Mouse (Mus musculus): Measurements from ENCODE around the gene Bcas3. TPM values are rescaled to one million over a fixed set of nuclear protein-coding genes. Genes with fewer than 3 reads are reported as not detected.

Gene Bcas3
- polyA plus RNA-seq, 2 experiments: 22.2 to 28.2 TPM

DNA sequence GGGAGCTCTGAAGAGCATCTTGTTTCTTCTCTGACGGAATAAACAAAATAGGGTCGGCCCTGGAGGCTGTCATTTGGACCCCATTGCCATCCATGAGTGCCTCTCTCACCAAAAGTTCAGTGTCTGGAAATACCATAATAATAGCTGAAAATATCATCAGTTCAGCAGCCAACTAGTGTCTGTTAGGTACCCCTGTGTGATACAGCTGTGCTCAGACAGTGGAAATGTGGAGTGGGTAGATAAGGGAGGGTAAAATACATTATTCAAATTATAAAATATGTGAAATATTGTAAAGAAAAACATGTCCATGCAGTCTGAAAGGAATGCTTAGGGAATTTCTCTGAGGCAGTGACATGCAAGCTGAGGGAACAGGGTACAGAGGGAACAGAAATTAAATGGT lies 416.8 kb downstream of the Bcas3 start:
- TF ChIP-seq POLR2A (IDR thresholded peaks at IDR 0.05; ENCODE audit: borderline replicate concordance, extremely low read depth, insufficient read depth, insufficient read length): no peak
- Histone ChIP-seq H3K27ac (replicated peaks; ENCODE audit: low read depth, low read length) (no peak overlapping the region), H3K9ac (ENCODE audit: low read depth, low read length, severe bottlenecking) (no peak overlapping the region), H3K4me2 (replicated peaks; ENCODE audit: low read depth, low read length, severe bottlenecking) (no peak overlapping the region), H3K36me3 (ENCODE audit: control insufficient read depth, insufficient read depth, low read length) (no peaks in the 10 kb centered on the region), H3K4me3 (replicated peaks; ENCODE audit: low read length) (no peak overlapping the region), H3K27me3 (ENCODE audit: control insufficient read depth, insufficient read depth, low read length) (0 out of 2 replicates have a peak, but pooled peaks cover 4% of the 10 kb centered on the region), H3K4me1 (ENCODE audit: control insufficient read depth, insufficient read depth, low read length) (peaks cover 20% of the 10 kb centered on the region), H3K9me3 (ENCODE audit: control insufficient read depth, low read length) (no peaks in the 10 kb centered on the region)
- ATAC-seq (ENCODE audit: low FRiP score, low read depth) (no peak), DNase-seq (ENCODE audit: low spot score) (no peak)
- WGBS: 79% methylated on average over 2 of the region's 2 CpGs

GRCm38 (mm10) chr11:85773391-85773790 lies 420.4 kb downstream of the Bcas3 start:
- no peaks in the 10 kb centered on the region for H3K27me3 ChIP-seq (ENCODE audit: control insufficient read depth, insufficient read depth, low read length)
- no peak overlapping the region for H3K9ac ChIP-seq (ENCODE audit: low read depth, low read length, severe bottlenecking)
- no peaks in the 10 kb centered on the region for H3K36me3 ChIP-seq (ENCODE audit: control insufficient read depth, insufficient read depth, low read length)
- DNase-seq (ENCODE audit: low spot score) (no peak), ATAC-seq (ENCODE audit: low FRiP score, low read depth) (no peak)
- no peaks in the 10 kb centered on the region for H3K9me3 ChIP-seq (ENCODE audit: control insufficient read depth, low read length)
- H3K4me2 ChIP-seq (replicated peaks; ENCODE audit: low read depth, low read length, severe bottlenecking): no peak overlapping the region
- TF ChIP-seq POLR2A (IDR thresholded peaks at IDR 0.05; ENCODE audit: borderline replicate concordance, extremely low read depth, insufficient read depth, insufficient read length): no peak
- peaks cover 34% of the 10 kb centered on the region for H3K4me1 ChIP-seq (ENCODE audit: control insufficient read depth, insufficient read depth, low read length)
- H3K4me3 ChIP-seq (replicated peaks; ENCODE audit: low read length): no peak overlapping the region
- WGBS: 47% methylated on average over 4 of the region's 4 CpGs
- H3K27ac ChIP-seq (replicated peaks; ENCODE audit: low read depth, low read length): no peak overlapping the region

DNA sequence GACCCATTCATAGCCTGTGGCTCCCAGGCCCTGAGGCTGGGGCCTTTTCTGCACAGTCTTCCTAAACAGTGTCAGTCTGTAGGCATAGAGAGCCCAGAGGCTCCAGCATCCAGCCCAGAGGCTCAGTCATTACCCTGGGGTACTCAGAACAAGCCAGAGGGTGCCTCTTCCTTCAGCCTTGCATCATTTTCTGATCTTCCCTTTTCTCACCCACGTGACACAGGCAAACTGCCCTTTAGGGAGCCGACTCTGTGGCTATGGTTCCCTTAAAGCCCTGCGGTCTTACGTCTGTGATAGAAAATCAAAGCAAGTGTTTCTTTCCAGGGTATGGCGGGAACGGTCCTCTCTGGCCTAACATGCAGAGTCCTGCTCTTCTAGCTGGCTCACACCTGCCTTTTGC lies 421.7 kb downstream of the Bcas3 start:
- no peak for TF ChIP-seq POLR2A (IDR thresholded peaks at IDR 0.05; ENCODE audit: borderline replicate concordance, extremely low read depth, insufficient read depth, insufficient read length)
- Histone ChIP-seq H3K4me2 (replicated peaks; ENCODE audit: low read depth, low read length, severe bottlenecking) (no peak overlapping the region), H3K27ac (replicated peaks; ENCODE audit: low read depth, low read length) (no peak overlapping the region)

DNA sequence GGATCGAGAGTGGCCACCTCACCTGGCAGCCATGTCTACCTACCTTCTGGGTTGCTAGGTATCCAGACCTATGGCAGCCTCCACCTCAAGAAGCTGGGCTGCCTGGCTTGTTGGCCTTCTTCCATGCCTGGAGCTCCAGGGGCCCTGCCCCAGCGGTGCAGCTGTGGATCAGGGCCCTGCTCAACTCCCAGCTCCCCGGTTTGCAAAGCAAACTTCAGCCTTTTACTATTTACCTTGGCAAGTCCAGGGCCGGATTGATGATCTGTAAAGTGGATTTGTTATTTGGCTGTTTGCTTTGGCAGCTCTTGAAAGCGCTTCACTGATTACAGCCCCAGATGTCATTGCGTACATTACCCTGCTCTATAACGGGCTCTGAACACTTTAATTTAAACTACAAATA lies 422.5 kb downstream of the Bcas3 start:
- Histone ChIP-seq H3K36me3 (ENCODE audit: control insufficient read depth, insufficient read depth, low read length) (no peaks in the 10 kb centered on the region), H3K9ac (ENCODE audit: low read depth, low read length, severe bottlenecking) (no peak overlapping the region), H3K27me3 (ENCODE audit: control insufficient read depth, insufficient read depth, low read length) (0 out of 2 replicates have a peak, but pooled peaks cover under 1% of the 10 kb centered on the region), H3K27ac (replicated peaks; ENCODE audit: low read depth, low read length) (no peak overlapping the region), H3K4me2 (replicated peaks; ENCODE audit: low read depth, low read length, severe bottlenecking) (no peak overlapping the region), H3K4me3 (replicated peaks; ENCODE audit: low read length) (no peak overlapping the region), H3K4me1 (ENCODE audit: control insufficient read depth, insufficient read depth, low read length) (peaks cover 34% of the 10 kb centered on the region), H3K9me3 (ENCODE audit: control insufficient read depth, low read length) (no peaks in the 10 kb centered on the region)
- peak; percentile 45; the same call in 1 of the 2 replicates for ATAC-seq (ENCODE audit: low FRiP score, low read depth)
- WGBS: 18% methylated on average over 7 of the region's 7 CpGs
- TF ChIP-seq POLR2A (IDR thresholded peaks at IDR 0.05; ENCODE audit: borderline replicate concordance, extremely low read depth, insufficient read depth, insufficient read length): no peak
- peak; percentile 84 for DNase-seq (ENCODE audit: low spot score)

More for the DNA sequence above, 421.7 kb downstream of the Bcas3 start:
- Histone ChIP-seq H3K9me3 (ENCODE audit: control insufficient read depth, low read length) (no peaks in the 10 kb centered on the region), H3K27me3 (ENCODE audit: control insufficient read depth, insufficient read depth, low read length) (no peaks in the 10 kb centered on the region), H3K36me3 (ENCODE audit: control insufficient read depth, insufficient read depth, low read length) (no peaks in the 10 kb centered on the region), H3K4me3 (replicated peaks; ENCODE audit: low read length) (no peak overlapping the region), H3K9ac (ENCODE audit: low read depth, low read length, severe bottlenecking) (no peak overlapping the region), H3K4me1 (ENCODE audit: control insufficient read depth, insufficient read depth, low read length) (peaks cover 34% of the 10 kb centered on the region)
- ATAC-seq (ENCODE audit: low FRiP score, low read depth): no peak
- 55% methylated on average over 6 of the region's 6 CpGs for WGBS
- DNase-seq (ENCODE audit: low spot score): no peak

GRCm38 (mm10) chr11:85776861-85777360 lies 423.9 kb downstream of the Bcas3 start:
- Histone ChIP-seq H3K9me3 (ENCODE audit: control insufficient read depth, low read length) (no peaks in the 10 kb centered on the region), H3K27ac (replicated peaks; ENCODE audit: low read depth, low read length) (no peak overlapping the region), H3K27me3 (ENCODE audit: control insufficient read depth, insufficient read depth, low read length) (peaks cover 7% of the 10 kb centered on the region; the same call in 1 of the 2 replicates), H3K36me3 (ENCODE audit: control insufficient read depth, insufficient read depth, low read length) (no peaks in the 10 kb centered on the region), H3K4me1 (ENCODE audit: control insufficient read depth, insufficient read depth, low read length) (peaks cover 34% of the 10 kb centered on the region), H3K9ac (ENCODE audit: low read depth, low read length, severe bottlenecking) (no peak overlapping the region), H3K4me3 (replicated peaks; ENCODE audit: low read length) (no peak overlapping the region), H3K4me2 (replicated peaks; ENCODE audit: low read depth, low read length, severe bottlenecking) (no peak overlapping the region)
- ATAC-seq (ENCODE audit: low FRiP score, low read depth) (no peak), DNase-seq (ENCODE audit: low spot score) (no peak)
- WGBS: 51% methylated on average over 7 of the region's 7 CpGs
- TF ChIP-seq POLR2A (IDR thresholded peaks at IDR 0.05; ENCODE audit: borderline replicate concordance, extremely low read depth, insufficient read depth, insufficient read length): no peak
